Comparison of ENCODE assay signal across 7 mouse cellular contexts in the genomic region with DNA sequence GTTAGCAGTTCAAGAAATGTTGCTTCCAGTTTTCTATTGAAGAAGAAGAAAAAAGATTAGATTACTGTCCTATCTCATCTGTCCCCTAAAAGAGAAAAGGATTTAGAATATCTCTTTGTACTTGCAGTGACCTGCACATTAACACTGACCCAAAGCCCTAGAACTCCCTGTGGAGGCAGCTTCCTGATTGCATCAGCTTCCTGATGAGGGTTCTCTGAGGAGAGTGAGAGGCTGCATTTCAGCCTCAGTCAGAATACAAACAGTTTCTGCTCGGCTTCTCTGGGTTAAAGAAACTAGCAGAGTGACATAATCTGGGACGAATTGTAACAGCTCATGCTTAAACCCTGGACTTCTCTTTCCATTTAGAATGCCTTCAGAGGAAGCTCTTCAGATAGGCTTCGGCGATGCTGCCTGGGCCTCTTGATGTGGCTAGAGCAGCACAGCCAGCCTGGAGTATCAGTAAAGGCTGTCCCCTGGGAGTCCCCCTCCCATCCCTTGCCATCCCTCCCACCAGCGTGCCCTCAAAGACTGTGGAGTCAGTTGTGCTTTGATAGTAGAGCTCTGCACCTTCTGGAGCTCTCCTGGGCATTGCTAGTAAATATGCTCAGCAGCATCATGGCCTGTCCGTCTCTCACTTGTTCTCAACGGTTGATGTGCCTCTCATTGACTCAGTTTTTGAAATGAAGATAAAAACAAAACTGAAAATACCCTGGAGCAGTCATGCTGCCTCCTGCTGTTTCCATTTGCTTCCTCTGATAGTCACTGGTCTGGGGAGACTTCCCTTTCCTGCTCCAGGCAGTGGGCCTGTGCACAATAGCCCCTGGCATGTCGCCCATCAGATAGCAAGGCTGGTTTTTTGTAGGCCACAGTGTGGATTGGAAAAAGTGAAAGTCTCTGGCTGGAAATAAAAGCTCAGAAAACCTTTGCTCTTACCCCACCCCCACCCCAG. TPM values are rescaled to one million over a fixed set of nuclear protein-coding genes. Genes with fewer than 3 reads are reported as not detected.
DNase-seq lines count a peak whose midpoint lies in the region; ATAC-seq and TF ChIP-seq lines count a peak whose summit lies in the region.

No protein-coding gene starts in this region.

- peak overlapping the region; percentile 13 for H3K9ac ChIP-seq in heart, embryonic 11.5 days (ENCODE audit: low read depth, low read length)

- ATAC-seq in Patski, result peak; percentile 35
- ATAC-seq in heart, embryonic 11.5 days (replicated peaks; ENCODE audit: insufficient number of reproducible peaks, low FRiP score, low TSS enrichment), result peak; percentile 81

- no peaks in the 10 kb centered on the region for H3K27me3 ChIP-seq in E14TG2a.4 (ENCODE audit: insufficient read depth, low read length)
- H3K27me3 ChIP-seq in Patski, result no peaks in the 10 kb centered on the region
- no peaks in the 10 kb centered on the region for H3K27me3 ChIP-seq in embryonic facial prominence, embryonic 10.5 days (replicated peaks; ENCODE audit: low read depth, poor library complexity, severe bottlenecking)
- no peaks in the 10 kb centered on the region for H3K27me3 ChIP-seq in heart, embryonic 11.5 days (ENCODE audit: control insufficient read depth, insufficient read depth, low read length)

- TF ChIP-seq CTCF in E14TG2a.4 (conservative IDR thresholded peaks at IDR 0.05; ENCODE audit: low read length) (no peak), Patski (IDR thresholded peaks at IDR 0.05) (no peak)

- H3K4me3 ChIP-seq in E14TG2a.4 (replicated peaks; ENCODE audit: low read length), result peak overlapping the region; percentile 37
- peak overlapping the region; percentile 29; the same call in 1 of the 2 replicates for H3K4me3 ChIP-seq in embryonic facial prominence, embryonic 10.5 days
- H3K4me3 ChIP-seq in heart, embryonic 11.5 days (ENCODE audit: low read depth, low read length), result no peak overlapping the region

- in situ Hi-C loops in Patski (cut with MboI; ENCODE audit: low pct_unique_long_range_greater_than_20kb), result no loop called here

- H3K36me3 ChIP-seq in E14TG2a.4 (ENCODE audit: insufficient read depth, low read length), result peaks cover 30% of the 10 kb centered on the region
- peaks cover 55% of the 10 kb centered on the region for H3K36me3 ChIP-seq in embryonic facial prominence, embryonic 10.5 days (replicated peaks)
- peaks cover 8% of the 10 kb centered on the region for H3K36me3 ChIP-seq in heart, embryonic 11.5 days (ENCODE audit: control insufficient read depth, insufficient read depth, low read length)

- no peaks in the 10 kb centered on the region for H3K9me3 ChIP-seq in E14TG2a.4 (ENCODE audit: low read length)
- H3K9me3 ChIP-seq in embryonic facial prominence, embryonic 10.5 days, result no peaks in the 10 kb centered on the region
- no peaks in the 10 kb centered on the region for H3K9me3 ChIP-seq in heart, embryonic 11.5 days (replicated peaks; ENCODE audit: control insufficient read depth, low read length)

- peaks cover 24% of the 10 kb centered on the region for H3K4me1 ChIP-seq in E14TG2a.4 (replicated peaks; ENCODE audit: low read depth, low read length)
- H3K4me1 ChIP-seq in embryonic facial prominence, embryonic 10.5 days, result peaks cover 14% of the 10 kb centered on the region
- H3K4me1 ChIP-seq in heart, embryonic 11.5 days (ENCODE audit: control insufficient read depth, insufficient read depth, low read length), result peaks cover 14% of the 10 kb centered on the region

- POLR2A ChIA-PET in Patski (lab: Charles Lee), result no interaction called here

- CTCF ChIA-PET in Patski (lab: Charles Lee), result interaction anchor here (1.7 kb wide), 1 partner anchor 9 kb away, joined by 9 read pairs; no protein-coding TSS in a partner anchor

- peak overlapping the region; percentile 49 for H3K4me2 ChIP-seq in heart, embryonic 11.5 days

- peak overlapping the region; percentile 68 for H3K27ac ChIP-seq in embryonic facial prominence, embryonic 10.5 days (replicated peaks)
- peak overlapping the region; percentile 92 for H3K27ac ChIP-seq in heart, embryonic 11.5 days (ENCODE audit: low read depth, low read length)

- WGBS in embryonic facial prominence, embryonic 10.5 days, result 37% methylated on average over 8 of the region's 8 CpGs
- WGBS in heart, embryonic 11.5 days (ENCODE audit: insufficient replicate concordance), result 17% methylated on average over 8 of the region's 8 CpGs

- DNase-seq in Patski (ENCODE audit: low read depth, low spot score), result no peak
- peak; percentile 33 for DNase-seq in embryonic facial prominence, embryonic 10.5 days (ENCODE audit: low spot score)
- DNase-seq in kidney, adult 9 months, result peak; percentile 83
- peak; percentile 94 for DNase-seq in lung, postnatal 10 days
- peak; percentile 75 for DNase-seq in ovary, postnatal 36 days (ENCODE audit: low spot score)

RNA-seq across cellular contexts. Expression of a gene that starts 25.8 kb away (rescaled TPM):
- not detected for polyA plus RNA-seq in Patski (2021)
- polyA plus RNA-seq in embryonic facial prominence, embryonic 10.5 days (2016; fragmentation: Nextera tagmentation; extraction: Ambion mirVana), result 1.5 TPM in 1 of 2 replicates, not detected in the other
- not detected in 2 replicates for polyA plus RNA-seq in heart, embryonic 11.5 days (2014; fragmentation: Nextera tagmentation; extraction: Ambion mirVana)

RNA-seq across cellular contexts. Expression of a gene that starts 25.8 kb away (rescaled TPM):
- 80.1 TPM for polyA plus RNA-seq in Patski (2021)
- 445 and 476 TPM in 2 replicates for polyA plus RNA-seq in embryonic facial prominence, embryonic 10.5 days (2016; fragmentation: Nextera tagmentation; extraction: Ambion mirVana)
- 145 and 151 TPM in 2 replicates for polyA plus RNA-seq in heart, embryonic 11.5 days (2014; fragmentation: Nextera tagmentation; extraction: Ambion mirVana)

RNA-seq across cellular contexts. Expression of a gene that starts 50.4 kb away (rescaled TPM):
- polyA plus RNA-seq in Patski (2021), result 43.9 TPM
- polyA plus RNA-seq in embryonic facial prominence, embryonic 10.5 days (2016; fragmentation: Nextera tagmentation; extraction: Ambion mirVana), result 20.9 and 23.9 TPM in 2 replicates
- polyA plus RNA-seq in heart, embryonic 11.5 days (2014; fragmentation: Nextera tagmentation; extraction: Ambion mirVana), result 20.8 and 22.2 TPM in 2 replicates
